Mouse (Mus musculus): ENCODE results near the gene Lrrc73.

Gene Lrrc73

GRCm38 (mm10) chr17:46262201-46262694, 8.9 kb downstream of the Lrrc73 start:
- DNase-seq (ENCODE audit: low read depth), result no peak

- DNase-seq (ENCODE audit: low read depth), result no peak
These were observed 12.2 kb downstream of the Lrrc73 start for GRCm38 (mm10) chr17:46265502-46265901.

- peak; percentile 82 for DNase-seq (ENCODE audit: low read depth)
These were observed 12.7 kb downstream of the Lrrc73 start for GRCm38 (mm10) chr17:46265918-46266618.

GRCm38 (mm10) chr17:46266986-46267385, 13.7 kb downstream of the Lrrc73 start:
- no peak for DNase-seq (ENCODE audit: low read depth)

GRCm38 (mm10) chr17:46267511-46267910, 14.2 kb downstream of the Lrrc73 start:
- DNase-seq (ENCODE audit: low read depth), result no peak

- no peak for DNase-seq (ENCODE audit: low read depth)
These were observed 14.8 kb downstream of the Lrrc73 start for GRCm38 (mm10) chr17:46268026-46268720.

GRCm38 (mm10) chr17:46269771-46270534, 16.6 kb downstream of the Lrrc73 start:
- no peak for DNase-seq (ENCODE audit: low read depth)

GRCm38 (mm10) chr17:46272058-46272457, 18.7 kb downstream of the Lrrc73 start:
- no peak for DNase-seq (ENCODE audit: low read depth)

GRCm38 (mm10) chr17:46272675-46273074, 19.3 kb downstream of the Lrrc73 start:
- no peak for DNase-seq (ENCODE audit: low read depth)

GRCm38 (mm10) chr17:46273803-46274236, 20.5 kb downstream of the Lrrc73 start:
- no peak for DNase-seq (ENCODE audit: low read depth)

- DNase-seq (ENCODE audit: low read depth), result no peak
These were observed 21.1 kb downstream of the Lrrc73 start for GRCm38 (mm10) chr17:46274465-46274864.

GRCm38 (mm10) chr17:46275034-46275433, 21.7 kb downstream of the Lrrc73 start:
- no peak for DNase-seq (ENCODE audit: low read depth)

- DNase-seq (ENCODE audit: low read depth), result no peak
These were observed 22.2 kb downstream of the Lrrc73 start for GRCm38 (mm10) chr17:46275506-46275905.

- no peak for DNase-seq (ENCODE audit: low read depth)
These were observed 24.3 kb downstream of the Lrrc73 start for GRCm38 (mm10) chr17:46277586-46277985.

GRCm38 (mm10) chr17:46278011-46278765, 24.9 kb downstream of the Lrrc73 start:
- no peak for DNase-seq (ENCODE audit: low read depth)

- DNase-seq (ENCODE audit: low read depth), result peak; percentile 87
These were observed 29.3 kb downstream of the Lrrc73 start, which contains the start of gene Tjap1 for GRCm38 (mm10) chr17:46282483-46283123. TSS of gene Tjap1 (minus strand) at chr17:46283026.

GRCm38 (mm10) chr17:46283140-46283539, 29.8 kb downstream of the Lrrc73 start:
- DNase-seq (ENCODE audit: low read depth), result no peak

GRCm38 (mm10) chr17:46283911-46284310, 30.6 kb downstream of the Lrrc73 start:
- no peak for DNase-seq (ENCODE audit: low read depth)

GRCm38 (mm10) chr17:46284653-46285052, 31.3 kb downstream of the Lrrc73 start:
- DNase-seq (ENCODE audit: low read depth), result no peak

- DNase-seq (ENCODE audit: low read depth), result no peak
These were observed 32.1 kb downstream of the Lrrc73 start for GRCm38 (mm10) chr17:46285407-46285806.

GRCm38 (mm10) chr17:46287678-46288095, 34.4 kb downstream of the Lrrc73 start:
- DNase-seq (ENCODE audit: low read depth), result no peak
